Mouse (Mus musculus) right cerebral cortex, postnatal 14 days (tissue): Measurements from ENCODE around the gene Tep1.

Experiments
- DNase-seq: peaks from one replicate; pipeline ENCODE4 v3.0.0; 2022

Gene Tep1

DNA sequence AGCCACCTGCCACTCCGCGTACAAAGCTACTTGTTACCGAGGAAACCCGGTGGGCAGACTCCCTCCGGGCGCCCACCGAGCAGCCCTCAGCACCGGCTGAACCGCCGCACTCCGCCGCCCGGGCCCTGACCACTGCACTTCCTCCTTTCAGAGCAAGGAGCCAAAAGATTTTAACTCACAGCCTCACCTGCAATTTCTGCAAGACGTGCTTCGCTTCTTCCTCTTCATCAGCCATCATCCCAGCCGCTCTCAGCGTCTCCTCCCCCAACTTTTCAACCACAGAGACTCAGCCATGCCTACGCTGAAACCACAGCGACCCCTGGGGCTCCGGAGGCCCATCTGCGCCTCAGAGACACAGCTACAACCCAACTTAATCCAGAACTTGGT is 85.1 kb downstream of the Tep1 start, which contains the start of gene Ttc5:
Gene Ttc5, minus strand, starts transcription at position 269 of the 387 bp plus-strand sequence.
- peak; percentile 88 for DNase-seq

- DNase-seq: no peak
Observed at GRCm38 (mm10) chr14:50784391-50785250, 85.7 kb downstream of the Tep1 start.

DNA sequence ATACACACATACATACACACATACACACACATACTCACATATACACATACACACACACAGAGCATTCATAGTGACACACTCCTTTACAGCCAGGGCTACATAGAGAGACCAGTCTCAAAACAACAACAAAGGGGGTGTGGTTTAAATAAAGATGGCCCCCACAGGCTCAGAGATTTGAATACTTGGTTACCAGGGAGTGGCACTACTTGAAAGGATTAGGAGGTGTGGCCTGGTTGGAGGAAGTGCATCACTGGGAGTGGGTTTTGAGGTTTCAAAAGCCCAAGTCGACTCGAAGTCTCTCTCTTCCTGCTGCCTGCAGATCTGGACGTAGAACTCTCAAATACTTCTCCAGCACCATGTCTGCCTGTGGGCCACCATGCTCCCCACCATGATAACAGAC is 88.2 kb downstream of the Tep1 start:
- DNase-seq: no peak
